Mouse (Mus musculus) kidney, adult 8-10 months (tissue): ENCODE measurements around the gene H1fx.
A peak's percentile ranks its signal among the peaks of the same experiment; 100 is the strongest.
"Not testable (repeated sequence)": the region's sequence is repeated elsewhere in the genome, so short reads cannot be mapped to it uniquely, and the experiment has no call there.

ENCODE experiments used
- DNase-seq, 2 experiments: peaks; one replicate each; pipeline ENCODE4 v3.0.0; 2022

Gene H1fx

GRCm38 (mm10) chr6:87980374-87981029, 935 bp downstream of the H1fx start:
- DNase-seq, result no peak

- DNase-seq, result no peak
Observed at GRCm38 (mm10) chr6:87979728-87980127, 1.7 kb downstream of the H1fx start.

GRCm38 (mm10) chr6:87970041-87970440, 11.4 kb downstream of the H1fx start:
- DNase-seq, result no peak

- not testable (repeated sequence) for DNase-seq
Observed at GRCm38 (mm10) chr6:87962457-87962856, 19.0 kb downstream of the H1fx start.

GRCm38 (mm10) chr6:87942179-87942578, 39.3 kb downstream of the H1fx start:
- no peak for DNase-seq

- DNase-seq, result no peak
Observed at GRCm38 (mm10) chr6:87938941-87939340, 42.5 kb downstream of the H1fx start.

GRCm38 (mm10) chr6:87937178-87937788, 44.2 kb downstream of the H1fx start:
- DNase-seq, result peak in 1 of 2 experiments; percentile 34

GRCm38 (mm10) chr6:87935037-87935436, 46.4 kb downstream of the H1fx start:
- DNase-seq, result no peak
